Mouse (Mus musculus) hindbrain, postnatal 0 days (tissue): ENCODE measurements around the gene Oaf. TPM values are rescaled to one million over a fixed set of nuclear protein-coding genes. Genes with fewer than 3 reads are reported as not detected.

Experiments used
- ATAC-seq: fragments of 200-750 bp; cut with Nextera tagmentation; 2 replicates; pipeline ENCODE4 v1.8.0; 2017; ENCODE audit warnings: mild to moderate bottlenecking, moderate TSS enrichment, moderate library complexity
- DNase-seq: peaks from one replicate; pipeline ENCODE4 v3.0.0-alpha.2; 2015; ENCODE audit warnings: low spot score
- H3K27ac ChIP-seq: fragments of 300-500 bp; sonication (generic); 2 replicates; pipeline ENCODE4 v1.5.1; 2014; ENCODE audit warnings: mild to moderate bottlenecking
- H3K27me3 ChIP-seq: fragments of 300-500 bp; sonication (generic); 2 replicates; pipeline ENCODE4 v1.6.1; 2014; ENCODE audit warnings: low read length, mixed read lengths; ENCODE audit not compliant: insufficient read depth
- H3K36me3 ChIP-seq: fragments of 300-500 bp; sonication (generic); 2 replicates; pipeline ENCODE4 v1.6.1; 2014; ENCODE audit warnings: low read length, mixed read lengths; ENCODE audit not compliant: insufficient read depth
- H3K4me1 ChIP-seq: fragments of 300-500 bp; sonication (generic); 2 replicates; pipeline ENCODE4 v1.6.1; 2014; ENCODE audit warnings: antibody characterized with exemption, low read length, mixed read lengths; ENCODE audit not compliant: insufficient read depth
- H3K4me2 ChIP-seq: fragments of 300-500 bp; sonication (generic); 2 replicates; pipeline ENCODE4 v1.6.1; 2014; ENCODE audit warnings: low read depth, mild to moderate bottlenecking, low read length, moderate library complexity, mixed read lengths
- H3K4me3 ChIP-seq: fragments of 300-500 bp; sonication (generic); 2 replicates; pipeline ENCODE4 v1.5.1; 2014; ENCODE audit warnings: low read length
- H3K9ac ChIP-seq: fragments of 300-500 bp; sonication (generic); replicated peaks from 2 replicates; pipeline ENCODE4 v1.6.1; 2014; ENCODE audit warnings: mild to moderate bottlenecking, low read length, moderate library complexity, mixed read lengths
- H3K9me3 ChIP-seq: fragments of 300-500 bp; sonication (generic); 2 replicates; pipeline ENCODE4 v1.6.1; 2016; ENCODE audit warnings: low read length, mixed read lengths
- CTCF ChIP-seq: IDR thresholded peaks from 2 replicates; pipeline ENCODE4 v1.5.1; 2016; ENCODE audit warnings: antibody characterized with exemption, control low read depth, low read depth
- WGBS: fragments of 180-500 bp; shearing (Covaris S2); extraction: QIAGEN DNeasy Blood & Tissue Kit; methylation state at CpG from one replicate; pipeline ENCODE4 v1.1.7; 2014; 5-methylcytosine and 5-hydroxymethylcytosine counted together
- polyA plus RNA-seq: library from polyadenylated mRNA; unstranded; fragments of >200 nt; fragmentation: Nextera tagmentation; extraction: Ambion mirVana; gene quantifications from 2 replicates; pipeline ENCODE4 v1.2.1, GENCODE M21; 2015
- total RNA-seq: library from RNA; depleted of rRNA; stranded (reverse); fragments of >200 nt; gene quantifications from 2 replicates; pipeline ENCODE4 v1.2.3, GENCODE M21; 2014

Gene Oaf
- total and polyA plus RNA-seq, 2 experiments from 2014 or later, result 6.2 to 8.0 TPM

DNA sequence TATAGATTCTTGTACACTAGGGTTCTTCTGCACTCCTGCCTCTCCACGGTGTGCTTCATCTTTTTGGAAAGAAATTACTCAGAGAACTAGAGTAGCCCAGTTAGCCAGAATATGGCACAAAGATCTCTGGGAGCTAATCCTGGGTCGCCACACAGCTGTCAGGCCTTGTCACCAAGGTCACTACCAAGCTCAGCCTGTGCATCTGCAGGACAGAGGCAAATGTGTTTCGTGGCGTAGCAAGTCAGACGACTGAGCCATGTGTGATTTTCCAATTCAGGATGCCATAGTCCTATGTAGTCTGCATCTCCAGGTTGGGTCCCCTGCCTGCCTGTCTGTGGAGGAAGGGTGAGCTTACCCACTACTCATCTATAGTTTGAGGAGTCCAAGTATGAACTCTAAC is 6.7 kb downstream of the Oaf start:
- DNase-seq (no peak), ATAC-seq (no peak)
- no peak for TF ChIP-seq CTCF
- Histone ChIP-seq H3K4me3 (no peak overlapping the region), H3K9ac (no peak overlapping the region), H3K4me2 (no peak overlapping the region), H3K27me3 (no peaks in the 10 kb centered on the region; the same call in 1 of the 2 replicates), H3K9me3 (no peaks in the 10 kb centered on the region), H3K27ac (no peak overlapping the region), H3K4me1 (no peaks in the 10 kb centered on the region), H3K36me3 (no peaks in the 10 kb centered on the region)
- 71% methylated on average over 5 of the region's 5 CpGs for WGBS

DNA sequence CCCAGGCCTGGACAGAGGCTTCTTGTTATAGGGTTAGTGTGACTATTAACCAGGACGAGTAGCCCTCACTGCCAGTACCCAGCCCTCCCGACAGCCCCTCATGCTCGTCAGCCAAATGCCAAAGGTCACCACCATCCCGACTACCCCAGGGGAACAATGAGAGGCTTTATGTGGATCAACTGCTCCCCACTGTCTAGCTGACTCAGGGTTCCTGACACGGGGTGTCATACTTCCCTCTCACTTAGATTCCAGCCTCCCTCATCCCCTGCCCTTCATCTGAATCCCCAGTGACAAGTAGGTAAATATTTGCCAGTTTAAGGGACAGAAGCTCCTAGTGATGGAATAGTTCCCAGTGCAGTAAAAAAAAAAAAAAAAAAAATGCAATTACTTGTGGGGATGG is 7.4 kb downstream of the Oaf start:
- Histone ChIP-seq H3K4me1 (no peaks in the 10 kb centered on the region), H3K4me3 (no peak overlapping the region), H3K27me3 (no peaks in the 10 kb centered on the region), H3K4me2 (no peak overlapping the region), H3K27ac (no peak overlapping the region), H3K9me3 (no peaks in the 10 kb centered on the region), H3K9ac (no peak overlapping the region), H3K36me3 (no peaks in the 10 kb centered on the region)
- no peak for TF ChIP-seq CTCF
- DNase-seq (no peak), ATAC-seq (no peak)
- WGBS, result 14% methylated on average over 5 of the region's 5 CpGs

DNA sequence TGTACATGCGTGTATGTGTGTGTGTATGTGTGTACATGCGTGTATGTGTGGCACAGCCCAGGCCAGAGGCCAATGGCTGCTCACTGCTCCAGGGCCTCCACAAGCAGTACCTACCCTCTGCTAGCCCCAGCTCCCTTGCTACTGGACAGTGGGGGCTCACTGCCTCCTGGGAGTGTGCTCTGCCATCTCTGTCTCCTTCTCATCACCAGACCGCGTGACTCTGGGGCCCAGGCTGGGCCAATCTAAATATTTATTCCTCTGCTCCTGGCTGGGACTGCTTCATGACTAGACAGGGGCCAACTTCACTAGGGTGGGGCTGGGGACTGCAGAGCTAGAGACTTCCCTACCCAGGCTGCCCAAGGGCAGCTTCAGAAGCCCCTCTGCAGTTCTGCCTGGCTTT is 7.9 kb downstream of the Oaf start:
- Histone ChIP-seq H3K36me3 (no peaks in the 10 kb centered on the region), H3K9me3 (no peaks in the 10 kb centered on the region), H3K4me2 (no peak overlapping the region), H3K4me1 (no peaks in the 10 kb centered on the region), H3K27me3 (no peaks in the 10 kb centered on the region), H3K27ac (no peak overlapping the region), H3K4me3 (no peak overlapping the region), H3K9ac (no peak overlapping the region)
- 79% methylated on average over 4 of the region's 4 CpGs for WGBS
- no peak for DNase-seq
- no peak for TF ChIP-seq CTCF
- no peak for ATAC-seq

DNA sequence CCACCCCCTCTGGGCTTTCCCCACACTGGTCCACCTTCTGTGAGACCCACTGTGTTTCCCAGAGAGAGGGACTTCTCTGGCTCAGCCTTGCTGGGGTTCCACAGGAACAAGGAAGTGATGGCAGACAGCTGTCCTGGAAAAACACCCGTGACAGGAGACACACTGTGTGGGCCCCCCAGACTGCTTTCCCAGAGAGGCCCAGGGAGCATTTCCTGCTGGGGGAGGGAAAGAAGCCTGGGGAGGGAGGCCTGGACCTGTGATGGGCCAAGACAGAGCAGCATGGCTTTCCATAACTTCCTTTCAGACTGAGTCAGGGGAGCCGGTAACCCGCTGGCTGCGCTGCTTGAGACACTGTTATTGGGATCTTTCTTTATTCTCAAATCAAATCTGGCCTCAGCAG is 8.8 kb downstream of the Oaf start:
- WGBS, result 67% methylated on average over 4 of the region's 4 CpGs
- Histone ChIP-seq H3K4me3 (no peak overlapping the region), H3K27ac (no peak overlapping the region), H3K4me1 (no peaks in the 10 kb centered on the region), H3K4me2 (no peak overlapping the region), H3K27me3 (no peaks in the 10 kb centered on the region), H3K9me3 (no peaks in the 10 kb centered on the region), H3K36me3 (no peaks in the 10 kb centered on the region), H3K9ac (no peak overlapping the region)
- TF ChIP-seq CTCF, result no peak
- DNase-seq, result no peak
- no peak for ATAC-seq

DNA sequence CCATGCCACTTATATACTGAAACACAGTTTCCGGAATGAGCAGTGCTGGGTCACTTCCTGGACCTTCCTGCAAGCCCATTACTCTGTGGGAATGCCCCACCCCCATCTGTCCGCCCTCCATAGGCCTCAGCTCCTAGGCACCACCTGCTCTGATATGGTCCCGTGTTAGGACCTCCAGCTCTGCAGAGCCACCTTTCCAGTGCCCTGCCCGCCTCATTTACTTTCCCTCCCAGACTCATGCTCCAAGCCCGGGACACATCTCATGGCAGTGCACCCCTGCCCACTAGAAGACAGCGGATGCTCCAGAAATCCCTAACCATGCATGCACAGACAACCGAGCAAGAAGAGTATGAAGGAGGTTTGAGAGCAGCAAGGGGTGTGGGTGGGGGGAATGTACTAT is 9.7 kb downstream of the Oaf start:
- no peak overlapping the region for H3K9ac ChIP-seq
- TF ChIP-seq CTCF, result no peak
- no peaks in the 10 kb centered on the region for H3K4me1 ChIP-seq
- DNase-seq, result no peak
- 87% methylated on average over 7 of the region's 7 CpGs for WGBS
- no peak overlapping the region for H3K27ac ChIP-seq
- no peaks in the 10 kb centered on the region for H3K9me3 ChIP-seq
- no peak overlapping the region for H3K4me3 ChIP-seq
- H3K36me3 ChIP-seq, result no peaks in the 10 kb centered on the region
- ATAC-seq, result no peak
- H3K4me2 ChIP-seq, result no peak overlapping the region
- H3K27me3 ChIP-seq, result no peaks in the 10 kb centered on the region

DNA sequence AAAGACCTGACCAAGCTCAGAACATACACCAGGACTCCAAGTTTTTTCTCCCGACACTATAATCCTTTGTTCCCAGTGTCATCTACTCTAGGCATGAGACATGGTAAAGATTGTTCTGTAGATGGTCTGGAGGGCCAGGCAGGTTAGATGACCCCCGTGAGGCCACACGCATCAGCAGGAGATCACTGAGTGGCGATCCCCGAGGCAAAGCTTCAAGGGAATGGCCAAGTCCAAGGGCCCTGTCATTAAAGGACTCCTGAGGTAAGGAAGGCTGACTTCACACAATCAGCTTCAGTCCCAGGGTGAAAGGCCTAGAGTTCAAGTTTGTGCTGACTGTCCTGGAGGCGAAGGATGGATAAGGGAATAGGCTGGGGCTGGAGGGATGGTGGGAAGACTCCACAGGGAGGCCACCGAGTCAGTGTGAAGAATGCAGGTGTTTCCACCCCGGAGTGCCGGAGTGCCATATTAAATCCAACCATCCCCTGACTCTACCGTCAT is 10.3 kb downstream of the Oaf start:
- Histone ChIP-seq H3K27me3 (no peaks in the 10 kb centered on the region), H3K36me3 (no peaks in the 10 kb centered on the region), H3K4me3 (no peak overlapping the region), H3K27ac (no peak overlapping the region), H3K4me1 (no peaks in the 10 kb centered on the region), H3K4me2 (no peak overlapping the region), H3K9ac (no peak overlapping the region), H3K9me3 (no peaks in the 10 kb centered on the region)
- no peak for ATAC-seq
- 91% methylated on average over 10 of the region's 10 CpGs for WGBS
- no peak for DNase-seq
- no peak for TF ChIP-seq CTCF

DNA sequence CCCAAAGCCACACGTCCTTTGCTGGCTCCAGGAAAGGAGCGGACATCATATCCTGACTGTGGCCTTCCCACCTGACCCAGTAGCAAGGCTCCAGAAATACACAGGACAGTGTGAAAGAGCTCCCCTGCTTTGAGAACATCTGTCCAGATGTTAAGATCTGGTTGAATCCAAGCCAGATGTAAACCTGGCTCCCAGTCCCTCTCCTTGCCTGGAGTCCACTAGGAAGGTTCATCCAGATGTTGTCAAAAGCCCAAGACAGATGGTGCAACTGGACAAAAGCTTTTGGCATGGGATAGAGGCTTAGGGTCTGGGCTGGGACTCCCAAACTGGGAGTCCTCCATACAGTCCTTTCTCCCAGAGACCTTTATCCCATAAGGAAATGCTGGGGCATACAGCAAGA is 11.0 kb downstream of the Oaf start:
- Histone ChIP-seq H3K9ac (no peak overlapping the region), H3K4me1 (no peaks in the 10 kb centered on the region), H3K9me3 (no peaks in the 10 kb centered on the region), H3K4me3 (no peak overlapping the region), H3K36me3 (no peaks in the 10 kb centered on the region), H3K27me3 (no peaks in the 10 kb centered on the region), H3K4me2 (no peak overlapping the region), H3K27ac (no peak overlapping the region)
- no peak for DNase-seq
- 94% methylated on average over 2 of the region's 2 CpGs for WGBS
- no peak for TF ChIP-seq CTCF
- ATAC-seq, result no peak
